Mouse (Mus musculus): Measurements from ENCODE around the gene Hspa1l. TPM values are rescaled to one million over a fixed set of nuclear protein-coding genes. Genes with fewer than 3 reads are reported as not detected.
A peak's percentile ranks its signal among the peaks of the same experiment; 100 is the strongest.

The Hspa1l gene
- total and polyA plus RNA-seq, 3 experiments: 0.15 to 1.6 TPM; not detected in 1

DNA sequence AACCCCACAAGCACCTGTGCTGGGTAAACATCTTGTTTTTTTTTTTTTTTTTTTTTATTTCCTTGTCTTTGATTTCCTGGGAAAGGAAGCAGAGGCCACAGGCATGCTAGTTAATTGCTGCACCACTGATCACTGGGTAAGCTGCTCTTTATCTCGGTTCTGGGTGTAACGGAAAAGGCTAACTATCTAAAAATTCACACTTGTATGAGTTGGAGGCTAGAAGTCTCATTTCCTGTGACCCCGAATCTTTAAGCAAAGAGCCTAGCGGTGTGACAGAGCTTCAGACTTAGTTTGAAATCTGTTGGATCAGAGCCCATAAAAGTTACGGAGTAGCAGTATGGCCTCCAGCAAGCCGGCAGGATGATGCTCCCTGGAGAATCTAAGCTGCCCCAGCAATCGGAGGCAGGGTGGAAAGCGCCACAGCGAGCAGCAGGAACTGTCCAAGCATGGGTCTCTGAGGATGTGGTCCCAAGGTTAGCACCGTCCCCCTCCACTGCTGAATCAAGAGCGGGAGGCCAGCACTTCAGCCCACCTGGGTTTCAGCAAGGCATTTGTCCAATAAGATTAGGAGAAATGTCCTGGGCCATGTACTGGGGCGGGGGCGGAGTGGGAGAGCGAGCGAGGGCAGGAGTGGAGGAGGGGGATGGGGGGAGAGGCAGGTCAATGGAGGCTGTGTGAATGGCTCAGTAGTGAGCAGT lies 31.0 kb upstream of the Hspa1l start (continued):
- no peak for TF ChIP-seq RAD21 (IDR thresholded peaks at IDR 0.05; ENCODE audit: low read depth, low read length)
- TF ChIP-seq E2F4 (IDR thresholded peaks at IDR 0.05; ENCODE audit: borderline replicate concordance, low read depth, low read length): no peak
- TF ChIP-seq USF2 (IDR thresholded peaks at IDR 0.05; ENCODE audit: borderline replicate concordance in 1 of 2, insufficient read depth in 1 of 2, low read depth in 1 of 2, low read length in 2 of 2): no peak
- TF ChIP-seq JUND (IDR thresholded peaks at IDR 0.05; ENCODE audit: low read depth, low read length): 0 out of 2 replicates have a peak, but pooled peaks have one; percentile 19
- TF ChIP-seq ZNF384 (IDR thresholded peaks at IDR 0.05; ENCODE audit: low read depth, low read length): peak; percentile 91
- TF ChIP-seq NELFE (IDR thresholded peaks at IDR 0.05; ENCODE audit: low read depth, low read length): no peak
- TF ChIP-seq HCFC1 (IDR thresholded peaks at IDR 0.05; ENCODE audit: low read depth, low read length): peak; percentile 64
- no peak for TF ChIP-seq UBTF (IDR thresholded peaks at IDR 0.05; ENCODE audit: borderline replicate concordance, insufficient read depth, low read depth, low read length)
- peak; percentile 59; the same call in 1 of the 2 replicates for TF ChIP-seq ELF1 (IDR thresholded peaks at IDR 0.05; ENCODE audit: low read depth, low read length)
- TF ChIP-seq CHD1 (IDR thresholded peaks at IDR 0.05; ENCODE audit: low read depth, low read length): no peak
- no peak for TF ChIP-seq SMC3 (IDR thresholded peaks at IDR 0.05; ENCODE audit: low read depth, low read length)
- no peak for TF ChIP-seq KAT2A (conservative IDR thresholded peaks at IDR 0.05; ENCODE audit: low read depth, low read length)
- peak in 1 of 2 experiments; percentile 39; a peak in 1 of 4 replicates for TF ChIP-seq POLR2A (IDR thresholded peaks at IDR 0.05; ENCODE audit: control insufficient read depth in 1 of 2, insufficient read depth in 1 of 2, low read depth in 1 of 2, low read length in 2 of 2, poor library complexity in 1 of 2)
- peak; percentile 72 to 88 for TF ChIP-seq EP300 (IDR thresholded peaks at IDR 0.05; ENCODE audit: low read depth in 1 of 2, low read length in 2 of 2)
- no peak for TF ChIP-seq CTCF (IDR thresholded peaks at IDR 0.05 in 2 of 3, conservative IDR thresholded peaks at IDR 0.05 in 1 of 3; ENCODE audit: control insufficient read depth in 1 of 3, insufficient read depth in 1 of 3, low read depth in 2 of 3, low read length in 3 of 3, poor library complexity in 1 of 3, severe bottlenecking in 1 of 3)
- TF ChIP-seq ETS1 (IDR thresholded peaks at IDR 0.05; ENCODE audit: low read depth, low read length): peak; percentile 46
- peak; percentile 61; the same call in 1 of the 2 replicates for TF ChIP-seq TCF12 (IDR thresholded peaks at IDR 0.05; ENCODE audit: low read depth, low read length)
- TF ChIP-seq MYC (IDR thresholded peaks at IDR 0.05; ENCODE audit: low read depth, low read length): no peak
- peak; percentile 79 for TF ChIP-seq SIN3A (IDR thresholded peaks at IDR 0.05; ENCODE audit: low read length)

DNA sequence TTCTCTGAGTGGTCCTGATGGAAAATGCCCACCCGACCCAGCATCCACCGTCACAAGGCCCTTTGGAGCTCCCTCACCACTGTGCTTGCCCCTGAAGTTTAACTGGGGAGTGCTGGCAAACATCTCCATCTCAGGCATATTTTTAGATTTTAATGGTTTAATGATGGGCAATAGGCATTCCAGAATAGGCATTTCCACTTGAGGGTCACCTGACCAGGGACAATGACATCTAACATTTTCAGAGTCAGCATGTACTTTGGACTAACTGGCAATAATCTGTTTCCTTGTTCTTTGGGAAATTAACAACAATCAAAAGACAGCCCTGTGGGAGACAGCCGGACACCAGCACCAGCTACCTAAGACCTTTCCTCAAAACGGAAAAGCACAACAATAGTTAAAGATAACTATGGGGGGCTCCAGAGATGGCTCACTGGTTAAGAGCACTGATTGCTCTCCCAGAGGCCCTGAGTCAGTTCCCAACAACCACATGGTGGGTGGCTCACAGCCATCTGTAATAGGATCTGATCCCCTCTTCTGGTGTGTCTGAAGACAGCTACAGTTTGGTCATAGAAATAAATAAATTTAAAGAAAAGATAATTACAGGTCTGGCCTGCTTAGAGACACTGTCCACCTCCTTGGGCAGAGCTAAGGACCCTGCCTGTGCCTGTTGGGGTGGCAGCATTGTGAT lies 29.2 kb upstream of the Hspa1l start:
- no peak for DNase-seq (ENCODE audit: low read depth, low spot score)
- Histone ChIP-seq H3K27me3 (ENCODE audit: control insufficient read depth in 1 of 2, insufficient read depth in 2 of 2, low read length in 2 of 2) (no peaks in the 10 kb centered on the region), H3K27ac (ENCODE audit: control insufficient read depth, low read depth, low read length) (no peak overlapping the region)

More for the DNA sequence above, 29.2 kb upstream of the Hspa1l start:
- Histone ChIP-seq H3K36me3 (ENCODE audit: control insufficient read depth in 1 of 2, insufficient read depth in 2 of 2, low read length in 2 of 2) (peaks cover 0 to 13% of the 10 kb centered on the region in 2 experiments; a peak in 2 of 4 replicates), H3K4me1 (ENCODE audit: control insufficient read depth in 1 of 2, insufficient read depth in 2 of 2, low read length in 2 of 2) (peaks cover 2 to 10% of the 10 kb centered on the region in 2 experiments), H3K79me2 (ENCODE audit: control insufficient read depth, insufficient read depth, low read length, poor library complexity) (no peaks in the 10 kb centered on the region), H3K4me3 (ENCODE audit: control insufficient read depth in 1 of 2, insufficient read depth in 1 of 2, low read depth in 2 of 2, low read length in 2 of 2) (no peak overlapping the region), H3K9ac (ENCODE audit: control insufficient read depth, low read depth, low read length, poor library complexity, severe bottlenecking) (no peak overlapping the region), H3K9me3 (replicated peaks; ENCODE audit: insufficient read depth, low read length) (no peaks in the 10 kb centered on the region)
- TF ChIP-seq MAX (IDR thresholded peaks at IDR 0.05; ENCODE audit: low read length) (no peak), TCF12 (IDR thresholded peaks at IDR 0.05; ENCODE audit: low read depth, low read length) (no peak), ELF1 (IDR thresholded peaks at IDR 0.05; ENCODE audit: low read depth, low read length) (no peak), SMC3 (IDR thresholded peaks at IDR 0.05; ENCODE audit: low read depth, low read length) (no peak), GABPA (IDR thresholded peaks at IDR 0.05; ENCODE audit: low read depth, low read length) (no peak), MXI1 (IDR thresholded peaks at IDR 0.05; ENCODE audit: low read depth, low read length) (no peak), ZNF384 (IDR thresholded peaks at IDR 0.05; ENCODE audit: low read depth, low read length) (no peak), POLR2AphosphoS2 (IDR thresholded peaks at IDR 0.05; ENCODE audit: low read length) (no peak), ZC3H11A (IDR thresholded peaks at IDR 0.05; ENCODE audit: low read depth, low read length) (no peak), RAD21 (IDR thresholded peaks at IDR 0.05; ENCODE audit: low read depth, low read length) (no peak), ZKSCAN1 (IDR thresholded peaks at IDR 0.05; ENCODE audit: low read depth, low read length) (no peak), NRF1 (IDR thresholded peaks at IDR 0.05; ENCODE audit: insufficient read depth, low read depth, low read length, poor library complexity, severe bottlenecking) (no peak), MAZ (IDR thresholded peaks at IDR 0.05; ENCODE audit: low read depth, low read length) (no peak), CHD1 (IDR thresholded peaks at IDR 0.05; ENCODE audit: low read depth, low read length) (no peak)

Data from MEL (cell line).